Mouse (Mus musculus) bone marrow macrophage, adult 2 months (primary cell): ENCODE measurements at regions not wholly inside any gene's neighbourhood (a gene's known extent, or its start where the extent isn't known, plus 50 kb on each side); places are given as distances from the start of the nearest gene placed in this dataset.

Source experiments
- CTCF ChIP-seq: IDR thresholded peaks from 2 replicates; pipeline ENCODE4 v1.5.1; 2012; ENCODE audit warnings: low read depth, mild to moderate bottlenecking, low read length, moderate library complexity
- POLR2A ChIP-seq: IDR thresholded peaks from 2 replicates; pipeline ENCODE4 v1.6.1; 2012; ENCODE audit warnings: mild to moderate bottlenecking, low read depth, low read length, borderline replicate concordance

DNA sequence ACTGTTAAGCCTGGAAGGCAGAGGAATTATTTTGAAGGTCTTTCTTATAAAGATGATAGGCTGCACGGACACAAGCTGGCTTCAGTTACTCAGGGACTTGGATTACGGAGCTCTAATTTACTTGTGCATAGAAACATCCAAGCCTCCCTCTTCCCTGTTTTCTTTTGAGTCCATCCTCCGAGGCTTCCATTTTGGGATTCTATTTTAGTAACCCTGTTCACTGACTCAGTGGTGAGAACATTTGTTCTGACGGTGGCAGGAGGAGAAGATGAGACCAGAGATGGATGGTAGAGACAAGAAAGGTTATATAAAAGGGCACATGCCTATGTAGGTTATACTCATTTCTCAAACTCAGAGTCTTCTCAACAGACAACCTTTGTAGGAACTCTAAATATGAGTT, 445.4 kb downstream of the Adam3 start:
- TF ChIP-seq CTCF = no peak
- no peak for TF ChIP-seq POLR2A
